Mouse (Mus musculus): Measurements from ENCODE around the gene Cox10.

DNA sequence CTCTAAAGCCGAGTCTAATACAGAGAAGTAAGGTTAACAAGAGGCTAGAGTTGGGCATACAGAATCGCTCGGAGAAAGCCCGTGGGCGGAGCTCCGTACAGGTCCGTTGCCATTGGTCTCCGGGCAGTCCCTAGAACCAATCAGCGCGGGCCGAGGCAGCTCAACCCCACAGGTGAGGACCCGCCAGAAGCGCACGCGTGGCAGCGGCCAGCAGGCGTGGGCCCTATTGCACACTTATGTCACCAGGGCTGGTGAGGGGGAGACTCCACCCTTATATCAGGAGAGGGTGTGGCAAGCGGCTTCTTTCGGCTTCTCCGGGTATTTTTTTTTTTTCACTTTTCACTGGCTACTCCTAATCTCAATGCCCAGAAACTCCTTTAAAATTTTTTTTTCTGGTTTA is 164.9 kb downstream of the Cox10 start:
- TF ChIP-seq POLR2A (IDR thresholded peaks at IDR 0.05; ENCODE audit: low read depth, low read length) (no peak), CTCF (IDR thresholded peaks at IDR 0.05; ENCODE audit: borderline replicate concordance, insufficient read depth, low read length) (no peak)
